Mouse (Mus musculus) midbrain, embryonic 12.5 days (tissue): ENCODE results near the gene Arhgdia. TPM values are rescaled to one million over a fixed set of nuclear protein-coding genes. Genes with fewer than 3 reads are reported as not detected.

Experiments
- ATAC-seq: fragments of 200-750 bp; cut with Nextera tagmentation; 2 replicates; pipeline ENCODE4 v1.8.0; 2017; ENCODE audit warnings: low read depth, moderate TSS enrichment, moderate library complexity; ENCODE audit not compliant: low FRiP score
- H3K27ac ChIP-seq: fragments of 300-500 bp; sonication (generic); replicated peaks from 2 replicates; pipeline ENCODE4 v1.5.1; 2016; ENCODE audit warnings: mild to moderate bottlenecking
- H3K27me3 ChIP-seq: fragments of 300-500 bp; sonication (generic); 2 replicates; pipeline ENCODE4 v1.6.1; 2016; ENCODE audit warnings: mild to moderate bottlenecking
- H3K36me3 ChIP-seq: fragments of 300-500 bp; sonication (generic); 2 replicates; pipeline ENCODE4 v1.6.1; 2016
- H3K4me1 ChIP-seq: fragments of 300-500 bp; sonication (generic); 2 replicates; pipeline ENCODE4 v1.6.1; 2016
- H3K4me2 ChIP-seq: fragments of 300-500 bp; sonication (generic); replicated peaks from 2 replicates; pipeline ENCODE4 v1.6.1; 2016; ENCODE audit warnings: mild to moderate bottlenecking, moderate library complexity
- H3K4me3 ChIP-seq: fragments of 300-500 bp; sonication (generic); 2 replicates; pipeline ENCODE4 v1.5.1; 2016; ENCODE audit warnings: mild to moderate bottlenecking
- H3K9ac ChIP-seq: fragments of 300-500 bp; sonication (generic); replicated peaks from 2 replicates; pipeline ENCODE4 v1.6.1; 2016; ENCODE audit warnings: mild to moderate bottlenecking, moderate library complexity
- H3K9me3 ChIP-seq: fragments of 300-500 bp; sonication (generic); 2 replicates; pipeline ENCODE4 v1.6.1; 2016; ENCODE audit warnings: mild to moderate bottlenecking
- WGBS: fragments of 180-500 bp; shearing (Covaris S2); methylation state at CpG from one replicate; pipeline ENCODE4 v1.1.7; 2016; 5-methylcytosine and 5-hydroxymethylcytosine counted together
- polyA plus RNA-seq: library from polyadenylated mRNA; unstranded; fragments of >200 nt; fragmentation: Nextera tagmentation; extraction: Ambion mirVana; gene quantifications from 2 replicates; pipeline ENCODE4 v1.2.1, GENCODE M21; 2016

Gene Arhgdia
- polyA plus RNA-seq, 1 experiment from 2014 or later, result 557 TPM

GRCm38 (mm10) chr11:120609250-120609649, 27.8 kb upstream of the Arhgdia start:
- H3K36me3 ChIP-seq, result peaks cover 76% of the 10 kb centered on the region
- no peak for ATAC-seq

GRCm38 (mm10) chr11:120608241-120609034, 27.0 kb upstream of the Arhgdia start, which contains the start of gene Npb:
Gene Npb (plus strand): TSS chr11:120608477.
- peak within 1 kb of the TSS; percentile 21 for H3K4me3 ChIP-seq
- peaks cover 19% of the 10 kb centered on the region for H3K4me1 ChIP-seq
- peaks cover 37% of the 10 kb centered on the region for H3K27me3 ChIP-seq
- no peak within 1 kb of the TSS for H3K27ac ChIP-seq
- peaks cover 76% of the 10 kb centered on the region for H3K36me3 ChIP-seq
- H3K9ac ChIP-seq, result peak within 1 kb of the TSS; percentile 47
- ATAC-seq, result no peak
- H3K9me3 ChIP-seq, result no peaks in the 10 kb centered on the region
- peak within 1 kb of the TSS; percentile 45 for H3K4me2 ChIP-seq
- WGBS, result 6% methylated on average over 45 of the region's 45 CpGs

More at GRCm38 (mm10) chr11:120609250-120609649, 27.8 kb upstream of the Arhgdia start:
- Histone ChIP-seq H3K27me3 (peaks cover 37% of the 10 kb centered on the region), H3K4me2 (no peak overlapping the region), H3K4me3 (no peak overlapping the region), H3K27ac (no peak overlapping the region), H3K9ac (0 out of 2 replicates have a peak overlapping the region, but pooled peaks have one; percentile 47), H3K9me3 (no peaks in the 10 kb centered on the region), H3K4me1 (peaks cover 22% of the 10 kb centered on the region)
- WGBS, result 30% methylated on average over 8 of the region's 8 CpGs

- H3K27ac ChIP-seq, result no peak overlapping the region
- H3K9me3 ChIP-seq, result no peaks in the 10 kb centered on the region
- no peak overlapping the region for H3K4me3 ChIP-seq
- 83% methylated on average over 4 of the region's 4 CpGs for WGBS
- peaks cover 19% of the 10 kb centered on the region for H3K4me1 ChIP-seq
- H3K9ac ChIP-seq, result no peak overlapping the region
- H3K36me3 ChIP-seq, result peaks cover 76% of the 10 kb centered on the region
- H3K27me3 ChIP-seq, result peaks cover 37% of the 10 kb centered on the region
- H3K4me2 ChIP-seq, result no peak overlapping the region
- ATAC-seq, result no peak
Measured at GRCm38 (mm10) chr11:120606764-120607163, 25.3 kb upstream of the Arhgdia start.

- H3K36me3 ChIP-seq, result peaks cover 71% of the 10 kb centered on the region
- no peak overlapping the region for H3K4me3 ChIP-seq
- 93% methylated on average over 7 of the region's 7 CpGs for WGBS
- ATAC-seq, result no peak
- H3K9ac ChIP-seq, result no peak overlapping the region
- peaks cover 37% of the 10 kb centered on the region for H3K27me3 ChIP-seq
- no peaks in the 10 kb centered on the region for H3K9me3 ChIP-seq
- H3K4me2 ChIP-seq, result no peak overlapping the region
- no peak overlapping the region for H3K27ac ChIP-seq
- peaks cover 19% of the 10 kb centered on the region for H3K4me1 ChIP-seq
Measured at GRCm38 (mm10) chr11:120605667-120606066, 24.2 kb upstream of the Arhgdia start.

GRCm38 (mm10) chr11:120603545-120603944, 22.1 kb upstream of the Arhgdia start:
- H3K9ac ChIP-seq, result no peak overlapping the region
- ATAC-seq, result no peak
- H3K27ac ChIP-seq, result no peak overlapping the region
- H3K36me3 ChIP-seq, result peaks cover 64% of the 10 kb centered on the region
- 84% methylated on average over 2 of the region's 2 CpGs for WGBS
- no peaks in the 10 kb centered on the region for H3K9me3 ChIP-seq
- no peak overlapping the region for H3K4me3 ChIP-seq
- H3K27me3 ChIP-seq, result peaks cover 23% of the 10 kb centered on the region
- peaks cover 21% of the 10 kb centered on the region for H3K4me1 ChIP-seq
- no peak overlapping the region for H3K4me2 ChIP-seq

GRCm38 (mm10) chr11:120600716-120601115, 19.3 kb upstream of the Arhgdia start:
- Histone ChIP-seq H3K4me1 (peaks cover 28% of the 10 kb centered on the region), H3K9me3 (no peaks in the 10 kb centered on the region), H3K27ac (no peak overlapping the region), H3K27me3 (no peaks in the 10 kb centered on the region), H3K4me2 (no peak overlapping the region), H3K4me3 (no peak overlapping the region), H3K36me3 (peaks cover 64% of the 10 kb centered on the region), H3K9ac (no peak overlapping the region)
- WGBS, result 96% methylated on average over 3 of the region's 3 CpGs
- ATAC-seq, result no peak

- 52% methylated on average over 17 of the region's 17 CpGs for WGBS
- Histone ChIP-seq H3K27me3 (no peaks in the 10 kb centered on the region), H3K27ac (peak overlapping the region; percentile 86), H3K4me1 (peaks cover 28% of the 10 kb centered on the region), H3K4me2 (peak overlapping the region; percentile 99), H3K9me3 (no peaks in the 10 kb centered on the region), H3K4me3 (peak overlapping the region; percentile 100), H3K36me3 (peaks cover 62% of the 10 kb centered on the region), H3K9ac (peak overlapping the region; percentile 100)
- ATAC-seq, result no peak; the same call in 1 of the 2 replicates
Measured at GRCm38 (mm10) chr11:120598990-120599549, 17.6 kb upstream of the Arhgdia start.

GRCm38 (mm10) chr11:120598283-120598989, 17.0 kb upstream of the Arhgdia start, which contains the start of the genes Alyref and Anapc11:
Gene Alyref (minus strand): TSS chr11:120598365.
Gene Anapc11 (plus strand): TSS chr11:120598421.
- Histone ChIP-seq H3K27me3 (no peaks in the 10 kb centered on the region), H3K9me3 (no peaks in the 10 kb centered on the region), H3K4me1 (peaks cover 30% of the 10 kb centered on the region), H3K36me3 (peaks cover 62% of the 10 kb centered on the region), H3K4me3 (peak within 1 kb of the TSS; percentile 100), H3K9ac (peak within 1 kb of the TSS; percentile 100), H3K4me2 (peak within 1 kb of the TSS; percentile 99), H3K27ac (peak within 1 kb of the TSS; percentile 86)
- ATAC-seq, result peak; percentile 97
- under 1% methylated on average over 87 of the region's 88 CpGs for WGBS

- ATAC-seq, result peak; percentile 67; the same call in 1 of the 2 replicates
- peak overlapping the region; percentile 100 for H3K4me3 ChIP-seq
- WGBS, result 5% methylated on average over 89 of the region's 99 CpGs
- peak overlapping the region; percentile 86 for H3K27ac ChIP-seq
- peaks cover 62% of the 10 kb centered on the region for H3K36me3 ChIP-seq
- peaks cover 30% of the 10 kb centered on the region for H3K4me1 ChIP-seq
- H3K9me3 ChIP-seq, result no peaks in the 10 kb centered on the region
- H3K9ac ChIP-seq, result peak overlapping the region; percentile 100
- H3K27me3 ChIP-seq, result no peaks in the 10 kb centered on the region
- peak overlapping the region; percentile 99 for H3K4me2 ChIP-seq
Measured at GRCm38 (mm10) chr11:120597240-120598235, 16.1 kb upstream of the Arhgdia start.

- H3K4me2 ChIP-seq, result no peak overlapping the region
- 0 out of 2 replicates have a peak, but pooled peaks cover 1% of the 10 kb centered on the region for H3K4me1 ChIP-seq
- ATAC-seq, result no peak
- no peaks in the 10 kb centered on the region for H3K27me3 ChIP-seq
- no peak overlapping the region for H3K9ac ChIP-seq
- H3K27ac ChIP-seq, result no peak overlapping the region
- no peak overlapping the region for H3K4me3 ChIP-seq
- 95% methylated on average over 6 of the region's 6 CpGs for WGBS
- peaks cover 4% of the 10 kb centered on the region; the same call in 1 of the 2 replicates for H3K9me3 ChIP-seq
- peaks cover 96% of the 10 kb centered on the region for H3K36me3 ChIP-seq
Measured at GRCm38 (mm10) chr11:120588531-120588930, 7.1 kb upstream of the Arhgdia start.

- 97% methylated on average over 1 of the region's 1 CpGs for WGBS
- peaks cover 4% of the 10 kb centered on the region; the same call in 1 of the 2 replicates for H3K9me3 ChIP-seq
- H3K4me3 ChIP-seq, result no peak overlapping the region
- H3K27ac ChIP-seq, result no peak overlapping the region
- no peak overlapping the region for H3K9ac ChIP-seq
- H3K4me2 ChIP-seq, result no peak overlapping the region
- no peak for ATAC-seq
- peaks cover 62% of the 10 kb centered on the region for H3K36me3 ChIP-seq
- no peaks in the 10 kb centered on the region for H3K27me3 ChIP-seq
- H3K4me1 ChIP-seq, result peaks cover 27% of the 10 kb centered on the region
Measured at GRCm38 (mm10) chr11:120583937-120584336, 2.5 kb upstream of the Arhgdia start.
